Mouse (Mus musculus) cerebellum, postnatal 25 days (tissue): ENCODE results near the gene Dll3.
"Not testable (repeated sequence)": the region's sequence is repeated elsewhere in the genome, so short reads cannot be mapped to it uniquely, and the experiment has no call there.

ENCODE experiments used
- DNase-seq, 2 experiments: peaks; one replicate each; pipeline ENCODE4 v3.0.0; 2021; ENCODE audit warnings: mixed read lengths in 2 of 2

Dll3 gene

DNA sequence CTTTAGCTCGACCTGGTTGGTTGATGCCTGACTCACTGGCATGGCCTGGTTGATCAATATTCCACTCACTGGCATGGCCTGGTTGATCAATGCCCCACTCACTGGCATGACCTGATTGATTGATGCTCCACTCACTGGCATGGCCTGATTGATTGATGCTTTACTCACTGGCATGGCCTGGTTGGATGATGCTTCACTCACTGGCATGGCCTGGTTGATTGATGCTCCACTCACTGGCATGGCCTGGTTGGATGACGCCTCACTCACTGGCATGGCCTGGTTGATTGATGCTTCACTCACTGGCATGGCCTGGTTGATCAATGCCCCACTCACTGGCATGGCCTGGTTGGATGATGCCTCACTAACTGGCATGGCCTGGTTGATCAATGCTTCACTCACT, 58.1 kb downstream of the Dll3 start:
- DNase-seq, result not testable (repeated sequence)
